Comparison of ENCODE assay signal across 15 mouse cellular contexts in the genomic region with DNA sequence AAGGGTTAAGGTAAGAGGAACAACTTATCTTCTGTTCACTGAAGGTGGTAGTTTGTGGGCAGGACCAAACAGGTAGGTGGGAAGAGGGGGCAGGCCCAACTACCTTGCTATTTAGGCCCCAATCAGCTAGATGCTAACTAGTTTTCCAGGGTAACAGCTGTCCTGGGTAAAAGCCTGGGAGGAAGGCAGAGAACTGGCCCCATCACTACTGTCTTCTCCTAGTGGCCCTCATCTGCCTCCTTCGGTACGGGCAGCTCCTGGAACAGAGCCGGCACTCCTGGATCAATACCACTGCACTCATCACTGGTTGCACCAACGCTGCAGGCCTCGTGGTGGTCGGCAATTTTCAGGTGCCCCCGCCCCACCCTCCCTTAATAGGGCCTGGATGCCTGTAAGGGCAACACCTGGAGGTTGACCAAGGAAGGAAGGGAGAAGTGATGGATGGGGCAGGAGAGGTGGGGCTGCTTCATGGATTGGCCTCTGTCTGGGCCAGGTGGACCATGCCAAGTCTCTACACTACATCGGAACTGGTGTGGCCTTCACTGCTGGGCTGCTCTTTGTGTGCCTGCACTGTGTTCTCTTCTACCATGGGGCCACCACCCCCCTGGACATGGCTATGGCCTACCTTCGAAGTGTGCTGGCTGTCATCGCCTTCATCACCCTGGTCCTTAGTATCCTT. TPM values are rescaled to one million over a fixed set of nuclear protein-coding genes. Genes with fewer than 3 reads are reported as not detected.
DNase-seq lines count a peak whose midpoint lies in the region; ATAC-seq and TF ChIP-seq lines count a peak whose summit lies in the region.
"Had no signal": no experiment of that assay in that cellular context is flagged by ENCODE, and none has a peak within 500 bp of the region (broad histone marks: within the 10 kb centered on the region; RNA-seq: fewer than 3 reads in every experiment).

No protein-coding gene starts in this region.

- H3K4me1 ChIP-seq in liver, embryonic 12.5 days, result peaks cover 85% of the 10 kb centered on the region
- peaks cover 51% of the 10 kb centered on the region for H3K4me1 ChIP-seq in liver, embryonic 11.5 days (replicated peaks; ENCODE audit: control insufficient read depth, insufficient read depth, low read length)
- H3K4me1 ChIP-seq in cortical plate, adult 2 months (ENCODE audit: control insufficient read depth, insufficient read depth, low read length), result peaks cover 3% of the 10 kb centered on the region; the same call in 1 of the 2 replicates
- H3K4me1 ChIP-seq in liver, embryonic 15.5 days (replicated peaks), result peaks cover 82% of the 10 kb centered on the region

- TF ChIP-seq CTCF in cortical plate, adult 2 months (IDR thresholded peaks at IDR 0.05; ENCODE audit: extremely low read depth, insufficient read depth, low read length), result no peak

- WGBS in liver, embryonic 12.5 days (ENCODE audit: insufficient replicate concordance), result 81% methylated on average over 10 of the region's 10 CpGs
- WGBS in liver, embryonic 11.5 days, result 87% methylated on average over 10 of the region's 10 CpGs
- WGBS in liver, embryonic 15.5 days (ENCODE audit: insufficient replicate concordance), result 81% methylated on average over 10 of the region's 10 CpGs

- no peak for ATAC-seq in liver, embryonic 12.5 days
- no peak for ATAC-seq in liver, embryonic 11.5 days (replicated peaks; ENCODE audit: low FRiP score)
- no peak for ATAC-seq in liver, embryonic 15.5 days (ENCODE audit: insufficient read depth)

- H3K27ac ChIP-seq in liver, embryonic 12.5 days, result no peak overlapping the region
- H3K27ac ChIP-seq in liver, embryonic 11.5 days (ENCODE audit: low read depth, low read length), result no peak overlapping the region
- H3K27ac ChIP-seq in cortical plate, adult 2 months (ENCODE audit: insufficient read depth, low read length), result no peak overlapping the region
- no peak overlapping the region for H3K27ac ChIP-seq in liver, embryonic 15.5 days (replicated peaks)
- H3K27ac ChIP-seq: embryonic facial prominence, embryonic 15.5 days; forebrain, embryonic 10.5 days; limb, embryonic 15.5 days; midbrain, embryonic 10.5 days had no signal

- no peaks in the 10 kb centered on the region for H3K9me3 ChIP-seq in liver, embryonic 12.5 days (replicated peaks)
- no peaks in the 10 kb centered on the region for H3K9me3 ChIP-seq in liver, embryonic 11.5 days (ENCODE audit: control insufficient read depth, low read length)
- no peaks in the 10 kb centered on the region for H3K9me3 ChIP-seq in liver, embryonic 15.5 days (replicated peaks)
- H3K9me3 ChIP-seq: embryonic facial prominence, embryonic 15.5 days; forebrain, embryonic 10.5 days; limb, embryonic 15.5 days; midbrain, embryonic 10.5 days had no signal

- peaks cover 49% of the 10 kb centered on the region for H3K36me3 ChIP-seq in liver, embryonic 12.5 days
- H3K36me3 ChIP-seq in liver, embryonic 11.5 days (ENCODE audit: control insufficient read depth, insufficient read depth, low read length), result peaks cover 13% of the 10 kb centered on the region
- H3K36me3 ChIP-seq in liver, embryonic 15.5 days (replicated peaks), result peaks cover 44% of the 10 kb centered on the region

- H3K4me3 ChIP-seq in liver, embryonic 12.5 days, result no peak overlapping the region
- H3K4me3 ChIP-seq in liver, embryonic 11.5 days (ENCODE audit: low read depth, low read length), result no peak overlapping the region
- H3K4me3 ChIP-seq in cortical plate, adult 2 months (ENCODE audit: insufficient read depth, low read length), result no peak overlapping the region
- H3K4me3 ChIP-seq in liver, embryonic 15.5 days (replicated peaks), result no peak overlapping the region
- H3K4me3 ChIP-seq: embryonic facial prominence, embryonic 15.5 days; forebrain, embryonic 10.5 days; limb, embryonic 15.5 days; midbrain, embryonic 10.5 days had no signal

- H3K4me2 ChIP-seq in liver, embryonic 12.5 days, result peak overlapping the region; percentile 13
- H3K4me2 ChIP-seq in liver, embryonic 11.5 days, result no peak overlapping the region
- peak overlapping the region; percentile 71 for H3K4me2 ChIP-seq in liver, embryonic 15.5 days
- H3K4me2 ChIP-seq: embryonic facial prominence, embryonic 15.5 days; limb, embryonic 15.5 days had no signal

- H3K9ac ChIP-seq in liver, embryonic 12.5 days, result no peak overlapping the region; the same call in 1 of the 2 replicates
- no peak overlapping the region for H3K9ac ChIP-seq in liver, embryonic 11.5 days (ENCODE audit: low read depth, low read length)
- no peak overlapping the region for H3K9ac ChIP-seq in liver, embryonic 15.5 days
- H3K9ac ChIP-seq: embryonic facial prominence, embryonic 15.5 days; limb, embryonic 15.5 days had no signal

- peak; percentile 87 for DNase-seq in heart, adult 11 months
- no peak for DNase-seq in heart, postnatal 4 days
- no peak for DNase-seq in liver, embryonic 11.5 days (ENCODE audit: low spot score)
- DNase-seq in spleen, postnatal 4 days (ENCODE audit: low spot score in 2 of 2), result no peak
- DNase-seq: kidney, adult 11 months; kidney, postnatal 10 days; thymus, postnatal 36 days had no signal

- peaks cover 42% of the 10 kb centered on the region for H3K27me3 ChIP-seq in liver, embryonic 12.5 days (replicated peaks)
- H3K27me3 ChIP-seq in liver, embryonic 11.5 days (replicated peaks; ENCODE audit: control insufficient read depth, insufficient read depth, low read length), result 0 out of 2 replicates have a peak, but pooled peaks cover 14% of the 10 kb centered on the region
- H3K27me3 ChIP-seq in liver, embryonic 15.5 days, result peaks cover 42% of the 10 kb centered on the region
- H3K27me3 ChIP-seq: CH12.LX; embryonic facial prominence, embryonic 15.5 days; limb, embryonic 15.5 days had no signal

- TF ChIP-seq POLR2A in cortical plate, adult 2 months (IDR thresholded peaks at IDR 0.05; ENCODE audit: extremely low read depth, insufficient read depth, low read length), result peak; percentile 35; the same call in 1 of the 2 replicates

RNA-seq across cellular contexts. Expression of gene Tmem150a, which starts 3.0 kb away (rescaled TPM):
- total RNA-seq in heart, postnatal 4 days (2021), result 10 to 100 TPM in 1 of 2 experiments, 1 to 10 TPM in 1; 9.8 to 12.3 TPM
- polyA plus RNA-seq in liver, embryonic 12.5 days (2016; fragmentation: Nextera tagmentation; extraction: Ambion mirVana), result 32.2 and 33.1 TPM in 2 replicates
- polyA plus RNA-seq in liver, embryonic 11.5 days (2014; fragmentation: Nextera tagmentation; extraction: Ambion mirVana), result 39.5 and 40.3 TPM in 2 replicates
- 23.4 and 24.9 TPM in 2 replicates for polyA plus RNA-seq in cortical plate, adult 2 months (2012; rRNA removed)
- polyA plus RNA-seq in liver, embryonic 15.5 days (2015; fragmentation: Nextera tagmentation; extraction: Ambion mirVana), result 52.0 and 62.6 TPM in 2 replicates

RNA-seq across cellular contexts. Expression of gene Rnf181, which starts 8.5 kb away (rescaled TPM):
- total RNA-seq in heart, postnatal 4 days (2021), result 10 to 100 TPM; 41.1 to 42.4 TPM
- 80.0 and 83.0 TPM in 2 replicates for polyA plus RNA-seq in liver, embryonic 12.5 days (2016; fragmentation: Nextera tagmentation; extraction: Ambion mirVana)
- 106 and 112 TPM in 2 replicates for polyA plus RNA-seq in liver, embryonic 11.5 days (2014; fragmentation: Nextera tagmentation; extraction: Ambion mirVana)
- polyA plus RNA-seq in cortical plate, adult 2 months (2012; rRNA removed), result 73.6 and 83.5 TPM in 2 replicates
- polyA plus RNA-seq in liver, embryonic 15.5 days (2015; fragmentation: Nextera tagmentation; extraction: Ambion mirVana), result 82.5 and 88.5 TPM in 2 replicates

RNA-seq across cellular contexts. Expression of gene 0610030E20Rik, which starts 11.1 kb away (rescaled TPM):
- total RNA-seq in heart, postnatal 4 days (2021), result 10 to 100 TPM; 12.7 to 13.0 TPM
- 17.5 and 17.8 TPM in 2 replicates for polyA plus RNA-seq in liver, embryonic 12.5 days (2016; fragmentation: Nextera tagmentation; extraction: Ambion mirVana)
- 17.1 and 19.4 TPM in 2 replicates for polyA plus RNA-seq in liver, embryonic 11.5 days (2014; fragmentation: Nextera tagmentation; extraction: Ambion mirVana)
- polyA plus RNA-seq in cortical plate, adult 2 months (2012; rRNA removed), result 18.9 and 20.0 TPM in 2 replicates
- polyA plus RNA-seq in liver, embryonic 15.5 days (2015; fragmentation: Nextera tagmentation; extraction: Ambion mirVana), result 11.6 and 14.5 TPM in 2 replicates

RNA-seq across cellular contexts. Expression of gene Usp39, which starts 13.2 kb away (rescaled TPM):
- 10 to 100 TPM; 28.1 to 29.1 TPM for total RNA-seq in heart, postnatal 4 days (2021)
- polyA plus RNA-seq in liver, embryonic 12.5 days (2016; fragmentation: Nextera tagmentation; extraction: Ambion mirVana), result 68.0 and 72.6 TPM in 2 replicates
- polyA plus RNA-seq in liver, embryonic 11.5 days (2014; fragmentation: Nextera tagmentation; extraction: Ambion mirVana), result 91.6 and 100 TPM in 2 replicates
- polyA plus RNA-seq in cortical plate, adult 2 months (2012; rRNA removed), result 31.5 and 33.4 TPM in 2 replicates
- 37.3 and 38.7 TPM in 2 replicates for polyA plus RNA-seq in liver, embryonic 15.5 days (2015; fragmentation: Nextera tagmentation; extraction: Ambion mirVana)

RNA-seq across cellular contexts. Expression of gene Vamp5, which starts 22.0 kb away (rescaled TPM):
- total RNA-seq in heart, postnatal 4 days (2021), result 10 to 100 TPM; 33.4 to 36.0 TPM
- 105 and 109 TPM in 2 replicates for polyA plus RNA-seq in liver, embryonic 12.5 days (2016; fragmentation: Nextera tagmentation; extraction: Ambion mirVana)
- polyA plus RNA-seq in liver, embryonic 11.5 days (2014; fragmentation: Nextera tagmentation; extraction: Ambion mirVana), result 164 and 181 TPM in 2 replicates
- 10.7 and 11.0 TPM in 2 replicates for polyA plus RNA-seq in cortical plate, adult 2 months (2012; rRNA removed)
- 66.2 and 67.1 TPM in 2 replicates for polyA plus RNA-seq in liver, embryonic 15.5 days (2015; fragmentation: Nextera tagmentation; extraction: Ambion mirVana)
